8 mouse cellular contexts compared by ENCODE assay signal in genomic region chr1:92935054-92935962, GRCm38 (mm10). TPM values are rescaled to one million over a fixed set of nuclear protein-coding genes. Genes with fewer than 3 reads are reported as not detected.
DNase-seq lines count a peak whose midpoint lies in the region; ATAC-seq and TF ChIP-seq lines count a peak whose summit lies in the region.

No protein-coding gene starts in this region.

- H3K4me1 ChIP-seq in forebrain, postnatal 0 days (ENCODE audit: insufficient read depth), result peaks cover 21% of the 10 kb centered on the region
- H3K4me1 ChIP-seq in midbrain, embryonic 12.5 days, result peaks cover 27% of the 10 kb centered on the region

- no peaks in the 10 kb centered on the region for H3K27me3 ChIP-seq in forebrain, postnatal 0 days (ENCODE audit: insufficient read depth, low read length)
- peaks cover 5% of the 10 kb centered on the region; the same call in 1 of the 2 replicates for H3K27me3 ChIP-seq in midbrain, embryonic 12.5 days

- H3K27ac ChIP-seq in forebrain, postnatal 0 days (ENCODE audit: low read depth, low read length), result peak overlapping the region; percentile 97
- H3K27ac ChIP-seq in midbrain, embryonic 12.5 days (replicated peaks), result peak overlapping the region; percentile 97

- H3K9me3 ChIP-seq in forebrain, postnatal 0 days (ENCODE audit: low read length), result no peaks in the 10 kb centered on the region
- no peaks in the 10 kb centered on the region for H3K9me3 ChIP-seq in midbrain, embryonic 12.5 days

- TF ChIP-seq CTCF in brain, embryonic 14.5 days (IDR thresholded peaks at IDR 0.05; ENCODE audit: borderline replicate concordance, extremely low read depth, insufficient read depth, insufficient read length), result no peak
- TF ChIP-seq CTCF in forebrain, postnatal 0 days (IDR thresholded peaks at IDR 0.05; ENCODE audit: low read depth), result no peak

- peaks cover 25% of the 10 kb centered on the region for H3K36me3 ChIP-seq in forebrain, postnatal 0 days (ENCODE audit: insufficient read depth)
- peaks cover 24% of the 10 kb centered on the region for H3K36me3 ChIP-seq in midbrain, embryonic 12.5 days

- peak overlapping the region; percentile 77 for H3K4me2 ChIP-seq in forebrain, postnatal 0 days (ENCODE audit: low read depth)
- peak overlapping the region; percentile 67 for H3K4me2 ChIP-seq in midbrain, embryonic 12.5 days (replicated peaks)

- WGBS in forebrain, postnatal 0 days, result 8% methylated on average over 10 of the region's 10 CpGs
- 21% methylated on average over 10 of the region's 10 CpGs for WGBS in midbrain, embryonic 12.5 days

- H3K4me3 ChIP-seq in forebrain, postnatal 0 days (ENCODE audit: low read depth, low read length), result peak overlapping the region; percentile 62
- H3K4me3 ChIP-seq in midbrain, embryonic 12.5 days, result peak overlapping the region; percentile 82

- no peak for TF ChIP-seq POLR2A in brain, embryonic 14.5 days (IDR thresholded peaks at IDR 0.05; ENCODE audit: borderline replicate concordance, extremely low read depth, insufficient read depth, insufficient read length, poor library complexity, severe bottlenecking)

- DNase-seq in right cerebral cortex, postnatal 10 days (ENCODE audit: low spot score in 2 of 2), result peak; percentile 64 to 68
- no peak for DNase-seq in right cerebral cortex, adult 18-20 months
- DNase-seq in brain, embryonic 14.5 days (ENCODE audit: low read depth), result peak; percentile 81
- peak; percentile 48 for DNase-seq in forebrain, postnatal 0 days
- DNase-seq in kidney, postnatal 25 days, result peak; percentile 75 to 77
- DNase-seq in testis, postnatal 10 days (ENCODE audit: low spot score), result peak; percentile 90
- no peak for DNase-seq in T-cell, adult 2 months (ENCODE audit: low spot score)

- ATAC-seq in forebrain, postnatal 0 days, result no peak
- ATAC-seq in midbrain, embryonic 12.5 days (ENCODE audit: low FRiP score, low read depth), result no peak

- peak overlapping the region; percentile 70 for H3K9ac ChIP-seq in forebrain, postnatal 0 days
- peak overlapping the region; percentile 85 for H3K9ac ChIP-seq in midbrain, embryonic 12.5 days (replicated peaks)

RNA-seq across cellular contexts. Expression of gene Capn10, which starts 1.1 kb away (rescaled TPM):
- 64.1 and 73.4 TPM in 2 replicates for polyA plus RNA-seq in brain, embryonic 14.5 days (2012; rRNA removed)
- 84.2 and 97.3 TPM in 2 replicates for total RNA-seq in forebrain, postnatal 0 days (2014; rRNA removed)
- 47.7 and 56.7 TPM in 2 replicates for polyA plus RNA-seq in forebrain, postnatal 0 days (2015; fragmentation: Nextera tagmentation; extraction: Ambion mirVana)
- polyA plus RNA-seq in midbrain, embryonic 12.5 days (2016; fragmentation: Nextera tagmentation; extraction: Ambion mirVana), result 55.2 TPM in 2 replicates

RNA-seq across cellular contexts. Expression of gene Gpr35, which starts 15.4 kb away (rescaled TPM):
- 0.37 and 0.64 TPM in 2 replicates for polyA plus RNA-seq in brain, embryonic 14.5 days (2012; rRNA removed)
- total RNA-seq in forebrain, postnatal 0 days (2014; rRNA removed), result 0.38 and 1.8 TPM in 2 replicates
- 0.28 and 0.44 TPM in 2 replicates for polyA plus RNA-seq in forebrain, postnatal 0 days (2015; fragmentation: Nextera tagmentation; extraction: Ambion mirVana)
- polyA plus RNA-seq in midbrain, embryonic 12.5 days (2016; fragmentation: Nextera tagmentation; extraction: Ambion mirVana), result 0.27 and 0.45 TPM in 2 replicates

RNA-seq across cellular contexts. Expression of gene Rnpepl1, which starts 24.7 kb away (rescaled TPM):
- polyA plus RNA-seq in brain, embryonic 14.5 days (2012; rRNA removed), result 49.0 and 55.7 TPM in 2 replicates
- total RNA-seq in forebrain, postnatal 0 days (2014; rRNA removed), result 36.8 and 37.5 TPM in 2 replicates
- polyA plus RNA-seq in forebrain, postnatal 0 days (2015; fragmentation: Nextera tagmentation; extraction: Ambion mirVana), result 21.3 and 25.3 TPM in 2 replicates
- polyA plus RNA-seq in midbrain, embryonic 12.5 days (2016; fragmentation: Nextera tagmentation; extraction: Ambion mirVana), result 27.6 and 29.9 TPM in 2 replicates

RNA-seq across cellular contexts. Expression of gene Dusp28, which starts 28.5 kb away (rescaled TPM):
- 18.6 and 23.1 TPM in 2 replicates for polyA plus RNA-seq in brain, embryonic 14.5 days (2012; rRNA removed)
- 17.4 and 25.7 TPM in 2 replicates for total RNA-seq in forebrain, postnatal 0 days (2014; rRNA removed)
- 22.3 and 24.0 TPM in 2 replicates for polyA plus RNA-seq in forebrain, postnatal 0 days (2015; fragmentation: Nextera tagmentation; extraction: Ambion mirVana)
- polyA plus RNA-seq in midbrain, embryonic 12.5 days (2016; fragmentation: Nextera tagmentation; extraction: Ambion mirVana), result 14.6 and 16.7 TPM in 2 replicates

RNA-seq across cellular contexts. Expression of gene Ankmy1, which starts 32.6 kb away (rescaled TPM):
- polyA plus RNA-seq in brain, embryonic 14.5 days (2012; rRNA removed), result 0.20 and 0.41 TPM in 2 replicates
- 0.33 and 0.46 TPM in 2 replicates for total RNA-seq in forebrain, postnatal 0 days (2014; rRNA removed)
- 0.24 and 0.27 TPM in 2 replicates for polyA plus RNA-seq in forebrain, postnatal 0 days (2015; fragmentation: Nextera tagmentation; extraction: Ambion mirVana)
- polyA plus RNA-seq in midbrain, embryonic 12.5 days (2016; fragmentation: Nextera tagmentation; extraction: Ambion mirVana), result 0.45 and 0.80 TPM in 2 replicates

Comparison
In these comparisons a context has a peak if more than half of its experiments do, and no peak if none do; other contexts are left out.
1. DNase-seq: peak in right cerebral cortex, postnatal 10 days (2 of 2), brain, embryonic 14.5 days (single experiment), forebrain, postnatal 0 days (single experiment), kidney, postnatal 25 days (2 of 2) and testis, postnatal 10 days (single experiment); none in right cerebral cortex, adult 18-20 months (single experiment) and T-cell, adult 2 months (single experiment).